ENCODE assay signal across 8 mouse cellular contexts in the genomic region with DNA sequence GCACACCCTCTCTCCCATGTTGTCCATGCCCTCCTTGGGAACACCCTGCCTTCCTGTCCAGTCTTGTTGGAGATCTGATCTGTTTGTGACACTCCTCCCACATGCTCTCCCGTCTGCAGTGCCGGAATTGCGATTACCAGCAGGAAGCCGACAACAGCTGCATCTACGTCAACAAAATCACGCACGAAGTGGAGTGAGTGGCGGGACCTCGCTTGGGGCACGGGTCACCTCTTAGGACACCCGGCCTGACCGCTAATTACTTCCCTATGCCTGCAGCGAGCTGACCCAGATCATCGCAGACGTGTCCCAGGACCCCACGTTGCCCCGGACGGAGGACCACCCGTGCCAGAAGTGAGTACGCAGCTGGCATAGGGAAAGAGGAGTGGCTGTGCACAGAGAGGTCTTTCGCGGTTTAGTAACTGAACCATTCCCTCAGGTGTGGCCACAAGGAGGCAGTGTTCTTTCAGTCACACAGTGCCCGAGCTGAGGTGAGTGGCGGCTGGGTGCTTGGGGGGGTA. TPM values are rescaled to one million over a fixed set of nuclear protein-coding genes. Genes with fewer than 3 reads are reported as not detected.
DNase-seq lines count a peak whose midpoint lies in the region; ATAC-seq lines count a peak whose summit lies in the region.

No protein-coding gene starts in this region.

- DNase-seq in left cerebral cortex, adult 18-20 months (ENCODE audit: low spot score in 2 of 2), result peak; percentile 29 to 40
- DNase-seq in left cerebral cortex, adult 8-10 months (ENCODE audit: low spot score in 2 of 2), result no peak
- peak; percentile 80 for DNase-seq in cerebellum, adult 9-11 months
- DNase-seq in forelimb bud, embryonic 11.5 days (ENCODE audit: low read depth, low spot score), result peak; percentile 71
- peak; percentile 81 for DNase-seq in intestine, embryonic 14.5 days (ENCODE audit: low spot score)
- peak; percentile 73 for DNase-seq in splenic B cell, adult 2 months (ENCODE audit: low read depth, low spot score)

- peaks cover 6% of the 10 kb centered on the region for H3K4me1 ChIP-seq in intestine, embryonic 14.5 days (replicated peaks; ENCODE audit: control insufficient read depth, insufficient read depth, low read length)
- H3K4me1 ChIP-seq in limb, embryonic 15.5 days, result peaks cover 20% of the 10 kb centered on the region
- H3K4me1 ChIP-seq in midbrain, embryonic 15.5 days, result peaks cover 23% of the 10 kb centered on the region

- WGBS in intestine, embryonic 14.5 days, result 3% methylated on average over 24 of the region's 24 CpGs
- 2% methylated on average over 24 of the region's 24 CpGs for WGBS in limb, embryonic 15.5 days
- 7% methylated on average over 24 of the region's 24 CpGs for WGBS in midbrain, embryonic 15.5 days

- no peaks in the 10 kb centered on the region for H3K9me3 ChIP-seq in intestine, embryonic 14.5 days (ENCODE audit: control insufficient read depth, low read length)
- H3K9me3 ChIP-seq in limb, embryonic 15.5 days, result no peaks in the 10 kb centered on the region
- H3K9me3 ChIP-seq in midbrain, embryonic 15.5 days, result no peaks in the 10 kb centered on the region

- peak overlapping the region; percentile 96 for H3K27ac ChIP-seq in intestine, embryonic 14.5 days (ENCODE audit: low read depth)
- peak overlapping the region; percentile 96 for H3K27ac ChIP-seq in limb, embryonic 15.5 days
- peak overlapping the region; percentile 98 for H3K27ac ChIP-seq in midbrain, embryonic 15.5 days

- H3K4me2 ChIP-seq in intestine, embryonic 14.5 days (ENCODE audit: low read length), result peak overlapping the region; percentile 82
- H3K4me2 ChIP-seq in limb, embryonic 15.5 days, result peak overlapping the region; percentile 76
- peak overlapping the region; percentile 84 for H3K4me2 ChIP-seq in midbrain, embryonic 15.5 days

- no peaks in the 10 kb centered on the region for H3K27me3 ChIP-seq in intestine, embryonic 14.5 days (replicated peaks; ENCODE audit: control insufficient read depth, insufficient read depth, low read length)
- H3K27me3 ChIP-seq in limb, embryonic 15.5 days, result no peaks in the 10 kb centered on the region
- no peaks in the 10 kb centered on the region for H3K27me3 ChIP-seq in midbrain, embryonic 15.5 days (replicated peaks)
- H3K27me3 ChIP-seq in splenic B cell, adult 2 months (ENCODE audit: control insufficient read depth, insufficient read depth, low read length, poor library complexity, severe bottlenecking), result no peaks in the 10 kb centered on the region

- peak overlapping the region; percentile 77 for H3K4me3 ChIP-seq in intestine, embryonic 14.5 days (ENCODE audit: low read depth, low read length)
- peak overlapping the region; percentile 74 for H3K4me3 ChIP-seq in limb, embryonic 15.5 days
- H3K4me3 ChIP-seq in midbrain, embryonic 15.5 days, result peak overlapping the region; percentile 53

- H3K9ac ChIP-seq in intestine, embryonic 14.5 days (ENCODE audit: low read length), result peak overlapping the region; percentile 74
- H3K9ac ChIP-seq in limb, embryonic 15.5 days, result peak overlapping the region; percentile 69
- H3K9ac ChIP-seq in midbrain, embryonic 15.5 days, result peak overlapping the region; percentile 54

- peaks cover 24% of the 10 kb centered on the region; the same call in 1 of the 2 replicates for H3K36me3 ChIP-seq in intestine, embryonic 14.5 days (ENCODE audit: control insufficient read depth, insufficient read depth, low read length)
- peaks cover 35% of the 10 kb centered on the region for H3K36me3 ChIP-seq in limb, embryonic 15.5 days
- H3K36me3 ChIP-seq in midbrain, embryonic 15.5 days (replicated peaks), result peaks cover 6% of the 10 kb centered on the region; the same call in 1 of the 2 replicates
- no peaks in the 10 kb centered on the region for H3K36me3 ChIP-seq in splenic B cell, adult 2 months (ENCODE audit: control insufficient read depth, insufficient read depth, low read length, poor library complexity, severe bottlenecking)

- ATAC-seq in intestine, embryonic 14.5 days (replicated peaks; ENCODE audit: low FRiP score, low TSS enrichment, low read depth), result peak; percentile 14
- no peak for ATAC-seq in limb, embryonic 15.5 days (ENCODE audit: insufficient number of reproducible peaks, low FRiP score, low TSS enrichment, low read depth)
- peak; percentile 17; the same call in 1 of the 2 replicates for ATAC-seq in midbrain, embryonic 15.5 days (replicated peaks)

RNA-seq across cellular contexts. Expression of gene Tbcb, which starts 0.6 kb away (rescaled TPM):
- total RNA-seq in left cerebral cortex, adult 18-20 months (2021), result 100 to 1,000 TPM; 127 to 141 TPM
- total RNA-seq in left cerebral cortex, adult 8-10 months (2022), result 100 to 1,000 TPM; 119 to 124 (median 122) TPM
- polyA plus RNA-seq in intestine, embryonic 14.5 days (2014; fragmentation: Nextera tagmentation; extraction: Ambion mirVana), result 147 and 157 TPM in 2 replicates
- polyA plus RNA-seq in limb, embryonic 15.5 days (2015; fragmentation: Nextera tagmentation; extraction: Ambion mirVana), result 175 and 188 TPM in 2 replicates
- 429 and 432 TPM in 2 replicates for polyA plus RNA-seq in midbrain, embryonic 15.5 days (2015; fragmentation: Nextera tagmentation; extraction: Ambion mirVana)

RNA-seq across cellular contexts. Expression of gene Polr2i, which starts 0.9 kb away (rescaled TPM):
- total RNA-seq in left cerebral cortex, adult 18-20 months (2021), result 10 to 100 TPM; 58.0 to 60.0 TPM
- total RNA-seq in left cerebral cortex, adult 8-10 months (2022), result 10 to 100 TPM; 56.6 to 66.4 (median 60.7) TPM
- 159 and 161 TPM in 2 replicates for polyA plus RNA-seq in intestine, embryonic 14.5 days (2014; fragmentation: Nextera tagmentation; extraction: Ambion mirVana)
- polyA plus RNA-seq in limb, embryonic 15.5 days (2015; fragmentation: Nextera tagmentation; extraction: Ambion mirVana), result 140 and 149 TPM in 2 replicates
- polyA plus RNA-seq in midbrain, embryonic 15.5 days (2015; fragmentation: Nextera tagmentation; extraction: Ambion mirVana), result 175 and 188 TPM in 2 replicates

RNA-seq across cellular contexts. Expression of gene Ovol3, which starts 2.8 kb away (rescaled TPM):
- total RNA-seq in left cerebral cortex, adult 18-20 months (2021), result not detected
- not detected for total RNA-seq in left cerebral cortex, adult 8-10 months (2022)
- polyA plus RNA-seq in intestine, embryonic 14.5 days (2014; fragmentation: Nextera tagmentation; extraction: Ambion mirVana), result not detected in 2 replicates
- polyA plus RNA-seq in limb, embryonic 15.5 days (2015; fragmentation: Nextera tagmentation; extraction: Ambion mirVana), result 0.22 and 0.42 TPM in 2 replicates
- not detected in 2 replicates for polyA plus RNA-seq in midbrain, embryonic 15.5 days (2015; fragmentation: Nextera tagmentation; extraction: Ambion mirVana)

RNA-seq across cellular contexts. Expression of gene Capns1, which starts 34.1 kb away (rescaled TPM):
- total RNA-seq in left cerebral cortex, adult 18-20 months (2021), result 100 to 1,000 TPM; 174 to 176 TPM
- total RNA-seq in left cerebral cortex, adult 8-10 months (2022), result 100 to 1,000 TPM; 173 to 205 (median 180) TPM
- polyA plus RNA-seq in intestine, embryonic 14.5 days (2014; fragmentation: Nextera tagmentation; extraction: Ambion mirVana), result 81.9 and 85.4 TPM in 2 replicates
- polyA plus RNA-seq in limb, embryonic 15.5 days (2015; fragmentation: Nextera tagmentation; extraction: Ambion mirVana), result 102 and 117 TPM in 2 replicates
- polyA plus RNA-seq in midbrain, embryonic 15.5 days (2015; fragmentation: Nextera tagmentation; extraction: Ambion mirVana), result 69.8 and 81.5 TPM in 2 replicates

RNA-seq across cellular contexts. Expression of gene Thap8, which starts 47.2 kb away (rescaled TPM):
- under 1 TPM; 0.26 to 0.37 TPM for total RNA-seq in left cerebral cortex, adult 18-20 months (2021)
- total RNA-seq in left cerebral cortex, adult 8-10 months (2022), result under 1 TPM; 0.36 to 0.50 (median 0.38) TPM
- 0.24 and 0.26 TPM in 2 replicates for polyA plus RNA-seq in intestine, embryonic 14.5 days (2014; fragmentation: Nextera tagmentation; extraction: Ambion mirVana)
- polyA plus RNA-seq in limb, embryonic 15.5 days (2015; fragmentation: Nextera tagmentation; extraction: Ambion mirVana), result 0.26 and 0.78 TPM in 2 replicates
- polyA plus RNA-seq in midbrain, embryonic 15.5 days (2015; fragmentation: Nextera tagmentation; extraction: Ambion mirVana), result 1.3 and 1.5 TPM in 2 replicates

Comparison
In these comparisons a context has a peak if more than half of its experiments do, and no peak if none do; other contexts are left out.
1. DNase-seq: peak in left cerebral cortex, adult 18-20 months (2 of 2), cerebellum, adult 9-11 months (single experiment), forelimb bud, embryonic 11.5 days (single experiment), intestine, embryonic 14.5 days (single experiment) and splenic B cell, adult 2 months (single experiment); none in left cerebral cortex, adult 8-10 months (0 of 2).
2. Peak in every context shown above with its lines, with median percentiles within 50 percentile points of each other: H3K27ac ChIP-seq, H3K4me2 ChIP-seq, H3K4me3 ChIP-seq and H3K9ac ChIP-seq.